Mouse (Mus musculus) testis, postnatal 10 days (tissue): ENCODE data around the gene Atox1.

ENCODE experiments used
- DNase-seq: peaks from one replicate; pipeline ENCODE4 v3.0.0; 2021; ENCODE audit warnings: low spot score

The Atox1 gene

GRCm38 (mm10) chr11:55412680-55413415 is 48.2 kb downstream of the Atox1 start:
- DNase-seq, result no peak

GRCm38 (mm10) chr11:55412034-55412433 is 49.0 kb downstream of the Atox1 start:
- no peak for DNase-seq

- DNase-seq, result no peak
Observed at GRCm38 (mm10) chr11:55410502-55410901, 50.5 kb downstream of the Atox1 start.

- no peak for DNase-seq
Observed at GRCm38 (mm10) chr11:55410005-55410404, 51.0 kb downstream of the Atox1 start.

- no peak for DNase-seq
Observed at GRCm38 (mm10) chr11:55407133-55407532, 53.9 kb downstream of the Atox1 start.

- DNase-seq, result no peak
Observed at GRCm38 (mm10) chr11:55405601-55406469, 55.2 kb downstream of the Atox1 start.

GRCm38 (mm10) chr11:55404659-55405457 is 56.2 kb downstream of the Atox1 start:
- no peak for DNase-seq

GRCm38 (mm10) chr11:55400863-55401262 is 60.2 kb downstream of the Atox1 start:
- no peak for DNase-seq

GRCm38 (mm10) chr11:55398371-55398770 is 62.7 kb downstream of the Atox1 start:
- no peak for DNase-seq

- no peak for DNase-seq
Observed at GRCm38 (mm10) chr11:55397441-55397840, 63.6 kb downstream of the Atox1 start.

GRCm38 (mm10) chr11:55397036-55397435 is 64.0 kb downstream of the Atox1 start:
- no peak for DNase-seq
